Mouse (Mus musculus) forebrain, postnatal 0 days (tissue): ENCODE measurements around the gene Mex3d. TPM values are rescaled to one million over a fixed set of nuclear protein-coding genes. Genes with fewer than 3 reads are reported as not detected.

Experiments used
- ATAC-seq: fragments of 200-750 bp; cut with Nextera tagmentation; 2 replicates; pipeline ENCODE4 v1.8.0; 2017; ENCODE audit warnings: mild to moderate bottlenecking, moderate library complexity
- DNase-seq: peaks from one replicate; pipeline ENCODE4 v3.0.0-alpha.2; 2015
- H3K27ac ChIP-seq: fragments of 300-500 bp; sonication (generic); 2 replicates; pipeline ENCODE4 v1.5.1; 2014; ENCODE audit warnings: low read depth, mild to moderate bottlenecking, antibody characterized with exemption, low read length, moderate library complexity, mixed read lengths
- H3K27me3 ChIP-seq: fragments of 300-500 bp; sonication (generic); 2 replicates; pipeline ENCODE4 v1.6.1; 2014; ENCODE audit warnings: mild to moderate bottlenecking, low read length, mixed read lengths; ENCODE audit not compliant: insufficient read depth
- H3K36me3 ChIP-seq: fragments of 300-500 bp; sonication (generic); 2 replicates; pipeline ENCODE4 v1.6.1; 2014; ENCODE audit warnings: mild to moderate bottlenecking, moderate library complexity; ENCODE audit not compliant: insufficient read depth
- H3K4me1 ChIP-seq: fragments of 300-500 bp; sonication (generic); 2 replicates; pipeline ENCODE4 v1.6.1; 2014; ENCODE audit warnings: antibody characterized with exemption; ENCODE audit not compliant: insufficient read depth
- H3K4me2 ChIP-seq: fragments of 300-500 bp; sonication (generic); 2 replicates; pipeline ENCODE4 v1.6.1; 2014; ENCODE audit warnings: low read depth, mild to moderate bottlenecking, moderate library complexity
- H3K4me3 ChIP-seq: fragments of 300-500 bp; sonication (generic); 2 replicates; pipeline ENCODE4 v1.5.1; 2014; ENCODE audit warnings: low read depth, low read length, mixed read lengths
- H3K9ac ChIP-seq: fragments of 300-500 bp; sonication (generic); 2 replicates; pipeline ENCODE4 v1.6.1; 2014; ENCODE audit warnings: mild to moderate bottlenecking
- H3K9me3 ChIP-seq: fragments of 300-500 bp; sonication (generic); 2 replicates; pipeline ENCODE4 v1.6.1; 2016; ENCODE audit warnings: low read length
- CTCF ChIP-seq: sonication (generic); IDR thresholded peaks from 2 replicates; pipeline ENCODE4 v1.5.1; 2016; ENCODE audit warnings: antibody characterized with exemption, control low read depth, low read depth
- WGBS: fragments of 180-500 bp; shearing (Covaris S2); extraction: QIAGEN DNeasy Blood & Tissue Kit; methylation state at CpG from one replicate; pipeline ENCODE4 v1.1.7; 2014; 5-methylcytosine and 5-hydroxymethylcytosine counted together
- polyA plus RNA-seq: library from polyadenylated mRNA; unstranded; fragments of >200 nt; fragmentation: Nextera tagmentation; extraction: Ambion mirVana; gene quantifications from 2 replicates; pipeline ENCODE4 v1.2.1, GENCODE M21; 2015
- total RNA-seq: library from RNA; depleted of rRNA; stranded (reverse); fragments of >200 nt; gene quantifications from 2 replicates; pipeline ENCODE4 v1.2.3, GENCODE M21; 2014

Mex3d gene
- total and polyA plus RNA-seq, 2 experiments from 2014 or later: 18.4 to 120 TPM

DNA sequence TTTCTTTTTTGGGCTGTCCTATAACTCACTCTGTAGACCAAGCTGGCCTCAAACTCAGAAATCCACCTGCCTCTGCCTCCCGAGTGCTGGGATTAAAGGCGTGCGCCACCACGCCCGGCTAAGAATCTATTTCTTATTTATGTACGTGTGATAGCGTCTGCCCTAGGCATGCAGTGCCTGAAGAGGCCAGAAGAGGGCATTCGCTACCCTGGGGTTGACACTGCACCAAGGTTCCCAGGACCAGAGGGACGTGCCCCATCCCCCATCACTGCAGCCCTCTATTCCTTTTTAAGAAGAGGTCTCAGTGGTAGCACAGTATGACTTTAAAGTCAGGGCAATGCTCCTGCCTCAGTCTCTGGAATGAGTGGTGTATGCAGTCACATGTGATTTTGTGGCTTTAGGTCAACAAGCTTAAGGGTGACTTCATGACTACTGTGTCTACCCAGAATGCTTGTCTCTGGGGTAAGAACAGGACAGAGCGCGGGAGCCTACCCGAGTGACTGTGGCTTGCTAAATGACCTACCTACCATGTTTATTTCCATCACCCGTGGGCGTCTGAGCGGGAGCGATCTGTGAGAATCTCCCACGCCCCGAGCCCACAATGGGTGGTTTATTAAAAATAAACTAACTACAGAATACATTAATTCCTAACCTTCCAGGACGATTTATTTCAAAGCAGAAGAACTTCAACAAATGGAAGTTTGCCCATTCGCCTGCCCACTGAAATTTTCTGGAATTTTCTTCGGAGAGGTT is 17.3 kb downstream of the Mex3d start:
- DNase-seq (no peak), ATAC-seq (no peak)
- Histone ChIP-seq H3K4me2 (no peak overlapping the region), H3K36me3 (no peaks in the 10 kb centered on the region), H3K4me1 (no peaks in the 10 kb centered on the region), H3K27ac (no peak overlapping the region), H3K9ac (no peak overlapping the region), H3K4me3 (no peak overlapping the region), H3K27me3 (no peaks in the 10 kb centered on the region), H3K9me3 (no peaks in the 10 kb centered on the region)
- peak; percentile 6; the same call in 1 of the 2 replicates for TF ChIP-seq CTCF
- 84% methylated on average over 21 of the region's 21 CpGs for WGBS

DNA sequence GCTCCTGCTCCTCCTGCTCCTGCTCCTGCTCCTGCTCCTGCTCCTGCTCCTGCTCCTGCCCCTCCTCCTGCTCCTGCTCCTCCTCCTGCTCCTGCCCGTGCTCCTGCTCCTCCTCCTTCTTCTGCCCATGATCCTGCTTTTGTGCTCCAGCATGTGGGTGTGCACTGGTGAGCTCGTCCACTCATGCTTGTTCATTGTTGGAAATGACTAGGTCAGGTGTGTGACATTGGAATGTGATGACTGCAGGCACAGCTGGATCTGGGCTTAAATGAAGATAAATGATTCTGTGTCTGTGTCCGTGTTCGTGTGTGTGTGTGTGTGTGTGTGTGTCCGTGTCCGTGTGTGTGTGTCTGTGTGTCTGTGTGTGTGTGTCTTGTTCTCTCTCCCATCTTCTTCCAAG is 19.1 kb downstream of the Mex3d start:
- DNase-seq: no peak
- H3K27ac ChIP-seq: no peak overlapping the region
- H3K9me3 ChIP-seq: no peaks in the 10 kb centered on the region
- no peaks in the 10 kb centered on the region for H3K4me1 ChIP-seq
- H3K4me3 ChIP-seq: no peak overlapping the region
- no peak overlapping the region for H3K9ac ChIP-seq
- no peak for TF ChIP-seq CTCF
- ATAC-seq: no peak
- H3K27me3 ChIP-seq: peaks cover 3% of the 10 kb centered on the region; the same call in 1 of the 2 replicates
- 93% methylated on average over 6 of the region's 6 CpGs for WGBS
- H3K36me3 ChIP-seq: no peaks in the 10 kb centered on the region
- no peak overlapping the region for H3K4me2 ChIP-seq

DNA sequence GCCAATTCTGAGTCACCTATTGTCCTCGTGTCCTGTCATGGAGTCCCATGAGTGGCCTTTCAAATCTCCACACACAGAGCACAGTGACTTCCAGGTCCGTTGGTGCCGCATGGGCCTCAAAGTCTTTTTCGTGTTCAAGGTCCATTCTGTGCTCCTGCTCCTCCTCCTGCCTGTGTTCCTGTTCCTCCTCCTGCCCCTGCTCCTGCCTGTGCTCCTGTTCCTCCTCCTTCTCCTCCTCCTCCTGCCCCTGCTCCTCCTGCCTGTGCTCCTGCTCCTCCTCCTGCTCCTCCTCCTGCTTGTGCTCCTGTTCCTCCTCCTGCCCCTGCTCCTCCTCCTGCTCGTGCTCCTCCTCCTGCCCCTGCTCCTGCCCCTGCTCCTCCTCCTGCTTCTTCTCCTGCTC is 19.5 kb downstream of the Mex3d start:
- no peak for ATAC-seq
- H3K4me1 ChIP-seq: no peaks in the 10 kb centered on the region
- no peak overlapping the region for H3K9ac ChIP-seq
- WGBS: 62% methylated on average over 5 of the region's 5 CpGs
- no peak overlapping the region for H3K4me3 ChIP-seq
- DNase-seq: no peak
- no peak overlapping the region for H3K4me2 ChIP-seq
- H3K27ac ChIP-seq: no peak overlapping the region
- TF ChIP-seq CTCF: no peak
- H3K36me3 ChIP-seq: no peaks in the 10 kb centered on the region
- H3K9me3 ChIP-seq: no peaks in the 10 kb centered on the region
- H3K27me3 ChIP-seq: peaks cover 3% of the 10 kb centered on the region; the same call in 1 of the 2 replicates

- no peak for TF ChIP-seq CTCF
- H3K27me3 ChIP-seq: peaks cover 3% of the 10 kb centered on the region; the same call in 1 of the 2 replicates
- no peak overlapping the region for H3K4me2 ChIP-seq
- H3K36me3 ChIP-seq: no peaks in the 10 kb centered on the region
- no peaks in the 10 kb centered on the region for H3K9me3 ChIP-seq
- ATAC-seq (no peak), DNase-seq (no peak)
- 73% methylated on average over 6 of the region's 6 CpGs for WGBS
- no peak overlapping the region for H3K27ac ChIP-seq
- no peaks in the 10 kb centered on the region for H3K4me1 ChIP-seq
- no peak overlapping the region for H3K9ac ChIP-seq
- no peak overlapping the region for H3K4me3 ChIP-seq
Measured at GRCm38 (mm10) chr10:80365736-80366135, 21.7 kb downstream of the Mex3d start.

DNA sequence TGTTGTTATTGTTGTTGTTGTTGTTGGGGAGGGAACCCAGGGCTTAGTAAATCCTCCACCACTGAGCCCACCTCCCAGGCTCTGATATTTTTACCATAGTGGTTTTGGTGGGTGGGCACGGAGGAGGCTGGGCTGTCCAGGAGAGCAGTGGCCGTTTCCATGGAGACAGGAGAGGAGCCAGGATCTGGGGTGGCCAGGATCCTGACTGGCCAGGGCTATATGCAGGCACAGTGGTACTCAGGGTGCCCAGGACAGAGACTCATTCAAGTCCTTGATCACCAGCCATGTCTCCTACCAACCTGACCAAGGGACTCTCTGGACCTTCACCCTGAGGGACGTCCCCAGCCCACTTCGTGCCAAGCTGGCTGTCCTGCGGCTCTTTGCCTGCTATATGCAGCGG is 23.7 kb downstream of the Mex3d start:
- Histone ChIP-seq H3K4me2 (no peak overlapping the region), H3K4me1 (no peaks in the 10 kb centered on the region), H3K4me3 (no peak overlapping the region), H3K9ac (no peak overlapping the region), H3K9me3 (no peaks in the 10 kb centered on the region), H3K27me3 (peaks cover 6% of the 10 kb centered on the region), H3K36me3 (no peaks in the 10 kb centered on the region), H3K27ac (no peak overlapping the region)
- no peak for DNase-seq
- WGBS: 28% methylated on average over 6 of the region's 6 CpGs
- ATAC-seq: 0 out of 2 replicates have a peak, but pooled peaks have one; percentile 27
- no peak for TF ChIP-seq CTCF

DNA sequence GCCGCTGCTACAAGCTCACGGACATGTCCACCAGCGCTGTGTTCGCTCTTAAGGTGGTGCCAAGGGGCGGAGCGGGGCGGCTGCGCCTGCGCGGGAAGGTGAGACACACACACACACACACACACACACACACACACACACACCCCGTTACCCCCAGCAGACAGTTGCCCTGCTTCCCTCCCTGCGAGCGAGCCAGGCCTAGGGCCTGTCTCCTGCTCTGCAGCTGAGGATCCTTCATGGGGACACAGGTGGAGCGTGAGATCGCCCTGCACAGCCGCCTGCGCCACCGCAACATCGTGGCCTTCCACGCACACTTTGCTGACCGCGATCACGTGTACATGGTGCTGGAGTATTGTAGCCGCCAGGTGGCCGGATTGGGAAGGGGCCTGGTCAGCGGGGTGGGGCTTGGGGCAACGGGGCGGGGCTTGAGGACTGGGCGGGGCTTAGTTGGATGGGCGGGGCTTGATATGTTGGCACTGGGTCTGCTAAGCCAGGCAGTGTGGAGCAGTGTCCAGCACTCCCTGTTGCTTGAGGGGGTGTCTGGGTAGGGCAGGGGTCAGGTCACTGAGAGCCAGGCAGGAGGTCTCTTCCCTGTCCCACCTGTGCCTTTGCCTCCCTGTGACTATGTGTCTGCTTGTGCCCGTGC is 29.3 kb downstream of the Mex3d start:
- ATAC-seq (peak; percentile 58), DNase-seq (peak; percentile 63)
- Histone ChIP-seq H3K4me1 (no peaks in the 10 kb centered on the region), H3K4me2 (peak overlapping the region; percentile 71), H3K27me3 (peaks cover 42% of the 10 kb centered on the region), H3K4me3 (peak overlapping the region; percentile 32), H3K36me3 (no peaks in the 10 kb centered on the region), H3K9me3 (no peaks in the 10 kb centered on the region), H3K9ac (peak overlapping the region; percentile 43; the same call in 1 of the 2 replicates), H3K27ac (no peak overlapping the region)
- TF ChIP-seq CTCF: peak; percentile 40; the same call in 1 of the 2 replicates
- WGBS: 6% methylated on average over 29 of the region's 31 CpGs

- TF ChIP-seq CTCF: no peak
- no peak overlapping the region for H3K9ac ChIP-seq
- peak; percentile 16; the same call in 1 of the 2 replicates for ATAC-seq
- H3K4me1 ChIP-seq: no peaks in the 10 kb centered on the region
- WGBS: 32% methylated on average over 7 of the region's 7 CpGs
- no peak overlapping the region for H3K27ac ChIP-seq
- H3K4me3 ChIP-seq: peak overlapping the region; percentile 40
- no peaks in the 10 kb centered on the region for H3K9me3 ChIP-seq
- H3K27me3 ChIP-seq: peaks cover 49% of the 10 kb centered on the region
- H3K36me3 ChIP-seq: no peaks in the 10 kb centered on the region
- H3K4me2 ChIP-seq: peak overlapping the region; percentile 71
- DNase-seq: no peak
Measured at GRCm38 (mm10) chr10:80357336-80357735, 30.1 kb downstream of the Mex3d start.
